Mouse (Mus musculus): ENCODE results near the gene A530084C06Rik. TPM values are rescaled to one million over a fixed set of nuclear protein-coding genes. Genes with fewer than 3 reads are reported as not detected.

A530084C06Rik gene
- polyA plus RNA-seq, 1 experiment from 2014 or later = not detected

GRCm38 (mm10) chr13:31515261-31515660 lies 43.9 kb downstream of the A530084C06Rik start:
- H3K4me2 ChIP-seq (ENCODE audit: low read depth, low read length) = no peak overlapping the region
- H3K27ac ChIP-seq (ENCODE audit: low read length) = no peak overlapping the region
- H3K4me1 ChIP-seq (replicated peaks; ENCODE audit: control insufficient read depth, insufficient read depth, low read length) = peaks cover 6% of the 10 kb centered on the region
- no peak for ATAC-seq (ENCODE audit: low read depth)
- no peaks in the 10 kb centered on the region for H3K9me3 ChIP-seq (ENCODE audit: control insufficient read depth, low read length)
- no peaks in the 10 kb centered on the region for H3K27me3 ChIP-seq (ENCODE audit: control insufficient read depth, insufficient read depth, low read depth, low read length)
- H3K36me3 ChIP-seq (ENCODE audit: control insufficient read depth, insufficient read depth, low read length) = no peaks in the 10 kb centered on the region
- H3K4me3 ChIP-seq (ENCODE audit: low read length) = no peak overlapping the region
- 86% methylated on average over 7 of the region's 7 CpGs for WGBS
- H3K9ac ChIP-seq (ENCODE audit: low read length) = no peak overlapping the region

DNA sequence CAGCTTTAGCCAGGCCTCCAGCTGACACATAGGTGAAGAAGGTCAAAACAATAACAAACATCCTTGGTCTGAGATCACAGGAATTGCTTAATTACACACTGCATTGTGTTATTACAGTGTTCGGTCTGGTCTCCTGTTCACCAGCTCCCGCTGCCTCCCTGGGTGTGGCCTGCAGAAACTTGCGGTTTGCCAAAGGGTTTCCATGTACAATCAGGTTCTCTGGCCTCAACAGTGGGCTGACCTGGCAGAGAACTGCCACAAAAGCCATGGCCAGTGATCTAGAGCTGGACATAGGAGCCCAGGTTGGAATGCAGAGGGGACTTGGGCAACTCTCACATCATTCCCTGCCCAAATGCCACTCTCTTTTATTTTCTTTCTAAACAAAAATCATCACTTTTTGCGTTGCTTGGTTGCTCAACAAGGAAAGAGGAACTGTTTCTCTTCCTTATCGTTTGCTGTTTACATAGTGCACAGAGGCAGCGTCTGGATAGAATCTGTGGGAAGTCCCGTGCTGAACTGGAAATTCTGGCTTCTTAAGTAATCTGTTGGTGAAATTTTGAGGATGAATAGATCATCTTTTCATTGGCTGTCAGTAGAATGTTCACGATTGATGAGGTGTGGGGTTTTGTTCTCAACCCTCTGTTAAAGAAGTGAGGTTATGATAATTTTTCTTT lies 52.5 kb downstream of the A530084C06Rik start:
- peak; percentile 61 for ATAC-seq (ENCODE audit: low read depth)
- Histone ChIP-seq H3K4me1 (replicated peaks; ENCODE audit: control insufficient read depth, insufficient read depth, low read length) (peaks cover 3% of the 10 kb centered on the region; the same call in 1 of the 2 replicates), H3K27me3 (ENCODE audit: control insufficient read depth, insufficient read depth, low read depth, low read length) (no peaks in the 10 kb centered on the region), H3K36me3 (ENCODE audit: control insufficient read depth, insufficient read depth, low read length) (no peaks in the 10 kb centered on the region), H3K27ac (ENCODE audit: low read length) (no peak overlapping the region), H3K9me3 (ENCODE audit: control insufficient read depth, low read length) (no peaks in the 10 kb centered on the region), H3K4me3 (ENCODE audit: low read length) (no peak overlapping the region), H3K9ac (ENCODE audit: low read length) (no peak overlapping the region), H3K4me2 (ENCODE audit: low read depth, low read length) (no peak overlapping the region)
- 21% methylated on average over 8 of the region's 8 CpGs for WGBS

Other genes with a start within 250 kb of the A530084C06Rik start
- gene Foxq1, start 3.2 kb downstream of the A530084C06Rik start, polyA plus RNA-seq (2015; fragmentation: Nextera tagmentation; extraction: Ambion mirVana) = 0.79 and 0.88 TPM in 2 replicates
- 19.4 and 22.9 TPM in 2 replicates for gene Foxf2, start 66.5 kb upstream of the A530084C06Rik start, polyA plus RNA-seq (2015; fragmentation: Nextera tagmentation; extraction: Ambion mirVana)
- gene Foxc1, start 247.3 kb upstream of the A530084C06Rik start, polyA plus RNA-seq (2015; fragmentation: Nextera tagmentation; extraction: Ambion mirVana) = 0.24 and 0.30 TPM in 2 replicates